Mouse (Mus musculus) G1E (cell line): ENCODE measurements around the gene Cux1.

Experiments
- CTCF ChIP-seq: IDR thresholded peaks from 2 replicates; pipeline ENCODE4 v1.5.1; 2012; ENCODE audit warnings: low read depth, low read length, inconsistent platforms, mixed read lengths
- GATA1 ChIP-seq: IDR thresholded peaks from 2 replicates; pipeline ENCODE4 v1.6.1; 2012; ENCODE audit warnings: borderline replicate concordance, low read length, inconsistent platforms, mixed read lengths
- POLR2AphosphoS5 ChIP-seq: IDR thresholded peaks from 2 replicates; pipeline ENCODE4 v1.6.1; 2012; ENCODE audit warnings: low read depth, low read length, inconsistent platforms; ENCODE audit not compliant: insufficient replicate concordance
- TAL1 ChIP-seq: conservative IDR thresholded peaks from 2 replicates; pipeline ENCODE4 v1.6.1; 2012; ENCODE audit warnings: low read depth, low read length, inconsistent platforms, mixed read lengths

- TF ChIP-seq CTCF, result no peak
- TF ChIP-seq TAL1, result no peak
- no peak for TF ChIP-seq GATA1
- no peak for TF ChIP-seq POLR2AphosphoS5
Measured at GRCm38 (mm10) chr5:136512103-136512674, 55.1 kb downstream of the Cux1 start.
